Mouse (Mus musculus): ENCODE measurements around the gene Zfp991. TPM values are rescaled to one million over a fixed set of nuclear protein-coding genes. Genes with fewer than 3 reads are reported as not detected.
"Not testable (repeated sequence)": the region's sequence is repeated elsewhere in the genome, so short reads cannot be mapped to it uniquely, and the experiment has no call there.

Zfp991 gene
- total and polyA plus RNA-seq, 2 experiments from 2014 or later: 3.0 to 4.9 TPM

DNA sequence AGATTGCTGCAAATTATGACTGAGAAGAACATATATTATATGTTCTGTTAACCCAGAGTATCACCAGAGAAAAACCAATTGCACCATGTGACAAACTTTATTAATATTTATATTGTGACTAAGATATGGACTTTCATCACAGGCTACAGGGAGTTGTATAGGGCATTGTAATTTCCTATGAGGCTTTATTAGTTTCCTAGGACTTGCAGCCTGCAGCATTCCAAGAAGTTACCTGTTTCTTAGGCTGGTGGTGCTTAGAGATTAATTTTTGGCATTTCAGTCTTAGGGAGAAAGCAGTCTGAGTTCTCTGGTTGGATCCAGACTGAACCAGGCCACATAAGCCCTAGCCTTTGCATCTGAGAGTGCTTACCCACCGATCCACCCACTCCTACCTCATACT, 82.4 kb downstream of the Zfp991 start:
- not testable (repeated sequence) for H3K27me3 ChIP-seq (ENCODE audit: insufficient read depth, low read length); H3K9me3 ChIP-seq (ENCODE audit: low read length); H3K27ac ChIP-seq; H3K4me3 ChIP-seq (ENCODE audit: low read length); ATAC-seq; H3K4me2 ChIP-seq (ENCODE audit: low read depth, low read length); DNase-seq (ENCODE audit: low spot score); H3K36me3 ChIP-seq (ENCODE audit: insufficient read depth, low read length); H3K9ac ChIP-seq (replicated peaks; ENCODE audit: low read length); H3K4me1 ChIP-seq (ENCODE audit: insufficient read depth, low read length)
- no CpG with 5 or more reads among the region's 1 CpGs for WGBS

- not testable (repeated sequence) for ATAC-seq
Measured at GRCm38 (mm10) chr4:147217676-147218075, 85.8 kb downstream of the Zfp991 start.

GRCm38 (mm10) chr4:147219319-147220070, 87.7 kb downstream of the Zfp991 start:
- Histone ChIP-seq H3K4me3 (ENCODE audit: low read length) (peak overlapping the region; percentile 24), H3K4me2 (ENCODE audit: low read depth, low read length) (peak overlapping the region; percentile 30; the same call in 1 of the 2 replicates), H3K9me3 (ENCODE audit: low read length) (peaks cover 12% of the 10 kb centered on the region)
- not testable (repeated sequence) for H3K4me1 ChIP-seq (ENCODE audit: insufficient read depth, low read length); H3K36me3 ChIP-seq (ENCODE audit: insufficient read depth, low read length); H3K27ac ChIP-seq; H3K9ac ChIP-seq (replicated peaks; ENCODE audit: low read length); ATAC-seq; DNase-seq (ENCODE audit: low spot score); H3K27me3 ChIP-seq (ENCODE audit: insufficient read depth, low read length)
- 71% methylated on average over 49 of the region's 51 CpGs for WGBS

More at GRCm38 (mm10) chr4:147217676-147218075, 85.8 kb downstream of the Zfp991 start:
- not testable (repeated sequence) for H3K4me3 ChIP-seq (ENCODE audit: low read length); H3K36me3 ChIP-seq (ENCODE audit: insufficient read depth, low read length); H3K4me1 ChIP-seq (ENCODE audit: insufficient read depth, low read length); H3K9ac ChIP-seq (replicated peaks; ENCODE audit: low read length); H3K27ac ChIP-seq; H3K9me3 ChIP-seq (ENCODE audit: low read length); H3K4me2 ChIP-seq (ENCODE audit: low read depth, low read length); H3K27me3 ChIP-seq (ENCODE audit: insufficient read depth, low read length); DNase-seq (ENCODE audit: low spot score)
- 73% methylated on average over 2 of the region's 4 CpGs for whole genome bisulfite sequencing

DNA sequence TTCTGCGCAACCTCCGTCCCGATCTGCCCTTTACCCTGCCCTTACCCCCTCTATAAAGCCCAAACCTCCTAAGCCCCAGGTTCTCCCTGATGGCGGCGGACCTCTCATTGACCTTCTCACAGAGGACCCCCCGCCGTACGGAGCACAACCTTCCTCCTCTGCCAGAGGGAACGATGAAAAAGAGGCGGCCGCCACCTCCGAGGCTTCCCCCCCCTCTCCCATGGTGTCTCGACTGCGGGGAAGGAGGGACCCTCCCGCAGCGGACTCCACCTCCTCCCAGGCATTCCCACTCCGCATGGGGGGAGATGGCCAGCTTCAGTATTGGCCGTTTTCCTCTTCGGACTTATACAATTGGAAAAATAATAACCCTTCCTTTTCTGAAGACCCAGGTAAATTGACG, 88.4 kb downstream of the Zfp991 start:
- not testable (repeated sequence) for H3K27me3 ChIP-seq (ENCODE audit: insufficient read depth, low read length); H3K36me3 ChIP-seq (ENCODE audit: insufficient read depth, low read length); DNase-seq (ENCODE audit: low spot score); H3K4me2 ChIP-seq (ENCODE audit: low read depth, low read length); H3K4me3 ChIP-seq (ENCODE audit: low read length); ATAC-seq; H3K4me1 ChIP-seq (ENCODE audit: insufficient read depth, low read length); H3K9ac ChIP-seq (replicated peaks; ENCODE audit: low read length); H3K27ac ChIP-seq
- WGBS: 85% methylated on average over 17 of the region's 20 CpGs
- peaks cover 15% of the 10 kb centered on the region for H3K9me3 ChIP-seq (ENCODE audit: low read length)

GRCm38 (mm10) chr4:147222021-147222420, 90.2 kb downstream of the Zfp991 start:
- 88% methylated on average over 4 of the region's 5 CpGs for WGBS
- not testable (repeated sequence) for H3K4me1 ChIP-seq (ENCODE audit: insufficient read depth, low read length); H3K36me3 ChIP-seq (ENCODE audit: insufficient read depth, low read length); H3K4me3 ChIP-seq (ENCODE audit: low read length); H3K27ac ChIP-seq; H3K9ac ChIP-seq (replicated peaks; ENCODE audit: low read length); ATAC-seq; H3K4me2 ChIP-seq (ENCODE audit: low read depth, low read length); DNase-seq (ENCODE audit: low spot score); H3K27me3 ChIP-seq (ENCODE audit: insufficient read depth, low read length)
- peaks cover 18% of the 10 kb centered on the region for H3K9me3 ChIP-seq (ENCODE audit: low read length)

DNA sequence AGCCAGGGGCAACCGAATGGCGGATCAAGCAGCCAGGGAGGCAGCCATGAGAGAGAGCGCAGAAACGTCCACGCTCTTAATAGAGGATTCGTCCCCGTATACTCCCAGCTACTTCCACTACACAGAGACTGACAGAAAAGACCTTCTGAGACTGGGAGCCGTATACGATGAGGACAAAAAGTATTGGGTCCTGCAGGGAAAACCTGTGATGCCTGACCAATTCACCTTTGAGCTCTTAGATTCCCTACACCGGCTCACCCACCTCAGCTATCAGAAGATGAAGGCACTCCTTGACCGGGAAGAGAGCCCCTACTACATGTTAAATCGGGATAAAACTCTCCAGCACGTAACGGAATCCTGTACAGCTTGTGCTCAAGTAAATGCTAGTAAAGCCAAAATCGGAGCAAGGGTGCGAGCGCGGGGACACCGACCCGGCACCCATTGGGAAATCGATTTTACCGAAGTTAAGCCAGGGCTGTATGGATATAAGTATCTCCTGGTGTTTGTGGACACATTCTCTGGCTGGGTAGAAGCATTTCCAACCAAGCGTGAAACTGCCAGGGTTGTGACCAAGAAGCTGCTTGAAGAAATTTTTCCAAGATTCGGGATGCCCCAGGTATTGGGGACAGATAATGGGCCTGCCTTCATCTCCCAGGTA, 92.1 kb downstream of the Zfp991 start:
- H3K4me3 ChIP-seq (ENCODE audit: low read length); H3K27ac ChIP-seq; H3K27me3 ChIP-seq (ENCODE audit: insufficient read depth, low read length); H3K4me1 ChIP-seq (ENCODE audit: insufficient read depth, low read length); H3K4me2 ChIP-seq (ENCODE audit: low read depth, low read length); H3K9ac ChIP-seq (replicated peaks; ENCODE audit: low read length); H3K36me3 ChIP-seq (ENCODE audit: insufficient read depth, low read length); ATAC-seq; DNase-seq (ENCODE audit: low spot score): not testable (repeated sequence)
- H3K9me3 ChIP-seq (ENCODE audit: low read length): peaks cover 18% of the 10 kb centered on the region
- WGBS: 96% methylated on average over 22 of the region's 24 CpGs

DNA sequence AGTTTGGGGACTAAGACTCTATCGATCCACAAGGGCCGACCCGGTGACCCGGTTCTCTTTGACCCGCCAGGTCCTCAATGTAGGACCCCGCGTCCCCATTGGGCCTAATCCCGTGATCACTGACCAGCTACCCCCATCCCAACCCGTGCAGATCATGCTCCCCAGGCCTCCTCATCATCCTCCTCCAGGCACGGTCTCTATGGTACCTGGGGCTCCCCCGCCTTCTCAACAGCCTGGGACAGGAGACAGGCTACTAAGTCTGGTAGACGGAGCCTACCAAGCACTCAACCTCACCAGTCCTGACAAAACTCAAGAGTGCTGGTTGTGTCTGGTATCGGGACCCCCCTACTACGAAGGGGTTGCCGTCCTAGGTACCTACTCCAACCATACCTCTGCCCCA, 93.8 kb downstream of the Zfp991 start:
- not testable (repeated sequence) for H3K27ac ChIP-seq; H3K9ac ChIP-seq (replicated peaks; ENCODE audit: low read length); H3K4me1 ChIP-seq (ENCODE audit: insufficient read depth, low read length); H3K36me3 ChIP-seq (ENCODE audit: insufficient read depth, low read length); ATAC-seq; H3K27me3 ChIP-seq (ENCODE audit: insufficient read depth, low read length); H3K4me2 ChIP-seq (ENCODE audit: low read depth, low read length); DNase-seq (ENCODE audit: low spot score); H3K4me3 ChIP-seq (ENCODE audit: low read length)
- H3K9me3 ChIP-seq (ENCODE audit: low read length): peaks cover 11% of the 10 kb centered on the region
- 89% methylated on average over 6 of the region's 15 CpGs for WGBS

DNA sequence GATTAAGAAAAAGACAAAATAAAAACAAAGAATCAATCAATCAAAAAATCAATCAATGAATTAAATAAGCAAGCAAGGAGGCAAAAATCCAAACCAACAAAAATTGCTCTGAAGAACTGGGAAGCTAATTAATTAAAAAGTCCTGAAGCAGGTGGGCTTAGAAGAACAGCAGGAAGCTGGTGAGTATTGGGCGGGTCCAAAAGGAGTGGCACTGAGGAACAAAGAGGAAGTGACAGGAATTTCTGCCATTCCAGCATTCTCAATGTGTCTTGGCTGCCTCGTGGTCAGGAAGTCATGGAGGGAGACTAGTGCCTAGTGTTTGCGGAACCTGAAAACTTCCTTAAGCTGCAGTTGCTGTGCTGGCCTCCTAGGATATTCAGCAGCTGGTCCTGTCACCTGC, 98.2 kb downstream of the Zfp991 start:
- H3K27me3 ChIP-seq (ENCODE audit: insufficient read depth, low read length); H3K4me2 ChIP-seq (ENCODE audit: low read depth, low read length); H3K36me3 ChIP-seq (ENCODE audit: insufficient read depth, low read length); H3K27ac ChIP-seq; DNase-seq (ENCODE audit: low spot score); H3K4me3 ChIP-seq (ENCODE audit: low read length); H3K9ac ChIP-seq (replicated peaks; ENCODE audit: low read length); ATAC-seq; H3K4me1 ChIP-seq (ENCODE audit: insufficient read depth, low read length): not testable (repeated sequence)
- H3K9me3 ChIP-seq (ENCODE audit: low read length): peaks cover 12% of the 10 kb centered on the region
- 83% methylated on average over 2 of the region's 3 CpGs for WGBS

Data from hindbrain, postnatal 0 days (tissue).